Mouse (Mus musculus): Measurements from ENCODE around the gene Treh. TPM values are rescaled to one million over a fixed set of nuclear protein-coding genes. Genes with fewer than 3 reads are reported as not detected.

Treh gene
- polyA plus RNA-seq, 1 experiment from 2014 or later: not detected

DNA sequence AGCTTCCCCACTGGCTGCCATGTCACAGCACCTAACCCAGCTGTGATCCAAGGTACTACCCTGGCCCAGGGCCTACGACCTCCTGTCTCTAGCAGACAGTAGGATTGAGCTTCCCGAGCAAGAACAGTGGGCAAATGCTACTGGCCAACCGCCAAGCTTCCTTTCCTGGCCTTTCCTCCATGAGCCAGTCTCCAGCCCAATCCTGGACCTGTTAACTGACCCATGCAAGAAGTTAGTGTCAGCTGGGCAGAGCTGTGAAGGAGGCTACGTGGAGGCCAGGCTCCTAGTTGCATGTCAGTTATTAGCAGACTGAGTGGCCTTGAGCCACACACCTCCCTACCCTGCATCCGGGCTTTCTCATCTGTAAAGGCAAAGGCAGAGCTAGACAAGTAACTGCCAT, 26.7 kb downstream of the Treh start:
- Histone ChIP-seq H3K27me3 (ENCODE audit: control insufficient read depth, insufficient read depth, low read length) (no peaks in the 10 kb centered on the region), H3K9me3 (replicated peaks; ENCODE audit: control insufficient read depth, low read length) (no peaks in the 10 kb centered on the region), H3K4me2 (no peak overlapping the region), H3K36me3 (ENCODE audit: control insufficient read depth, insufficient read depth, low read length) (peaks cover 34% of the 10 kb centered on the region), H3K27ac (ENCODE audit: low read depth, low read length) (no peak overlapping the region), H3K4me1 (ENCODE audit: control insufficient read depth, insufficient read depth, low read length) (no peaks in the 10 kb centered on the region), H3K9ac (ENCODE audit: low read depth, low read length) (no peak overlapping the region), H3K4me3 (ENCODE audit: low read depth, low read length) (no peak overlapping the region)
- no peak for ATAC-seq (replicated peaks; ENCODE audit: insufficient number of reproducible peaks, low FRiP score, low TSS enrichment)
- WGBS (ENCODE audit: insufficient replicate concordance): 78% methylated on average over 5 of the region's 5 CpGs

DNA sequence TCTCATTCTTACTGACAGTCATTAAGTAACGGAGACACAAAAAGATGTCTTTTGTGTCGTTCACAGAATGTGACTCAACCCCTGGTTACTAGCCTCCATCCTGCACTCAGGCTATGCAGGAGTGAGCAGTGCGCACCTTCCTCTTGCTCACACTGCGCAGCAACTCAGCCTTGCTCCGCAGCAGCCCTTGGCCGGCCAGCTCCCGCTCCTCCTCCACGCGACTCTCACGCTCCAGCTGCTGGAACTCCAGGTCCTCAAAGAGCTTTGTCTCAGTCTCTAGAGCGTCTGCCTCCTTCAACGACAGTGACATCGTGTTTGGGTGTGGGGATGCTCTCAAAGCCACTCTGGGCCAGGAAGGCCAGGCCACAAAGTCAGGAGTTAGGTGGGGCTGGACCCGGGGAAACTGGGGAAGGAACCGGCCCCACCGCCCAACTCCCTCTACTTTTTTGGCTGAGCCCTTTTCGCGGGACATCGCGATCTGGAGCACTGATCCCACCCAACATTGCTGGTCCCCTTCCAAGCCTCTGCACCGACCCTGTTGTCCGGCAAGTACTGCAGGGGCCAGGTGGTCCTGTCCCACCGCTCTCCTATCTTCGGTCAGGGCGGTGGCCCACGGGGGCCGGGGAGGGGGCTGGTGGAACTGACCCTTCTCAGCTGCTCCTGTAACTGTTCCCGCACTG, 34.9 kb downstream of the Treh start:
- no peak for ATAC-seq (replicated peaks; ENCODE audit: insufficient number of reproducible peaks, low FRiP score, low TSS enrichment)
- Histone ChIP-seq H3K36me3 (ENCODE audit: control insufficient read depth, insufficient read depth, low read length) (peaks cover 10% of the 10 kb centered on the region), H3K9me3 (replicated peaks; ENCODE audit: control insufficient read depth, low read length) (no peaks in the 10 kb centered on the region), H3K27me3 (ENCODE audit: control insufficient read depth, insufficient read depth, low read length) (no peaks in the 10 kb centered on the region; the same call in 1 of the 2 replicates), H3K27ac (ENCODE audit: low read depth, low read length) (no peak overlapping the region), H3K4me3 (ENCODE audit: low read depth, low read length) (peak overlapping the region; percentile 47), H3K4me1 (ENCODE audit: control insufficient read depth, insufficient read depth, low read length) (peaks cover 16% of the 10 kb centered on the region), H3K4me2 (peak overlapping the region; percentile 75), H3K9ac (ENCODE audit: low read depth, low read length) (peak overlapping the region; percentile 46)
- WGBS (ENCODE audit: insufficient replicate concordance): 27% methylated on average over 28 of the region's 28 CpGs

DNA sequence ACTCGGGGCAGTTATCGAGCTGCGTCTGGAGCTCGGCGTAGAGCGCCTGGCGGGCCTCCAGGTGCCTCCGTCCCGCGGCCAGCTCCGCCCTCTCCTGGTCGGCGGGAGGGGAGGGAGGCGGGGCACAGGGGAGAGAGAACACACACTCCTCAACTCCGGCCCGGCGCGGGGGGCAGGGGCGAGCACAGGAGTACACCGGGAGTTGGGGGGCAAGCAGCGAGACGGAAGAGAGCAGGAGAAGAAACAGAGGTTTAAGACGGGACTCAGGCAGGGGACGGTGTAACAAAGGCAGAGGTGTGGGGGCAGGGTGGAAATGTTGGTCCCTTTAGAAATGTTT, 35.4 kb downstream of the Treh start:
- peak overlapping the region; percentile 46 for H3K9ac ChIP-seq (ENCODE audit: low read depth, low read length)
- no peaks in the 10 kb centered on the region; the same call in 1 of the 2 replicates for H3K27me3 ChIP-seq (ENCODE audit: control insufficient read depth, insufficient read depth, low read length)
- H3K4me2 ChIP-seq: peak overlapping the region; percentile 75
- H3K9me3 ChIP-seq (replicated peaks; ENCODE audit: control insufficient read depth, low read length): no peaks in the 10 kb centered on the region
- peaks cover 10% of the 10 kb centered on the region for H3K36me3 ChIP-seq (ENCODE audit: control insufficient read depth, insufficient read depth, low read length)
- peak; percentile 64 for ATAC-seq (replicated peaks; ENCODE audit: insufficient number of reproducible peaks, low FRiP score, low TSS enrichment)
- H3K4me1 ChIP-seq (ENCODE audit: control insufficient read depth, insufficient read depth, low read length): peaks cover 16% of the 10 kb centered on the region
- 3% methylated on average over 24 of the region's 24 CpGs for WGBS (ENCODE audit: insufficient replicate concordance)
- H3K4me3 ChIP-seq (ENCODE audit: low read depth, low read length): peak overlapping the region; percentile 47
- peak overlapping the region; percentile 31; the same call in 1 of the 2 replicates for H3K27ac ChIP-seq (ENCODE audit: low read depth, low read length)

DNA sequence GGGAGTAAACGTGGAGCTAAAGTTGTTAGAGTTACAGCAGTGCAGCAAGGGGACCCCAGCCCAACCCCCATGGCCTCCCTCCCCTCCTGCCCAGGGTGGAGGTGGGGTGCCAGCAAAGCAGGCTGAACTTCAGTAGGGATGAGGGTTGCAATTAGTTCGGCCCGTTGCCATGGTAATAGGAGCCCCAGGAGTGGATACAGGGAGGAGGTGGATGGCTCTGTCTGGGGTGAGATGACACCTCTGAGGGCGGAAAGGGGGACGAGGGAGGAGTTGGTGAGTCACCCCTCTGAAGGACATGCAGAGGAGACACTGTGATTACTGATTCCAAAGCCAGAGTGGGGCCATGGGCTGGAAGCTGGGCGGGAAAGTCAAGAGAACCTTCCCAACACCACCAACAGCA, 35.9 kb downstream of the Treh start:
- WGBS (ENCODE audit: insufficient replicate concordance): 17% methylated on average over 6 of the region's 6 CpGs
- Histone ChIP-seq H3K36me3 (ENCODE audit: control insufficient read depth, insufficient read depth, low read length) (peaks cover 10% of the 10 kb centered on the region), H3K4me3 (ENCODE audit: low read depth, low read length) (peak overlapping the region; percentile 47), H3K9me3 (replicated peaks; ENCODE audit: control insufficient read depth, low read length) (no peaks in the 10 kb centered on the region), H3K27ac (ENCODE audit: low read depth, low read length) (peak overlapping the region; percentile 31; the same call in 1 of the 2 replicates), H3K4me2 (peak overlapping the region; percentile 75), H3K9ac (ENCODE audit: low read depth, low read length) (peak overlapping the region; percentile 46), H3K4me1 (ENCODE audit: control insufficient read depth, insufficient read depth, low read length) (peaks cover 16% of the 10 kb centered on the region), H3K27me3 (ENCODE audit: control insufficient read depth, insufficient read depth, low read length) (no peaks in the 10 kb centered on the region; the same call in 1 of the 2 replicates)
- ATAC-seq (replicated peaks; ENCODE audit: insufficient number of reproducible peaks, low FRiP score, low TSS enrichment): no peak

DNA sequence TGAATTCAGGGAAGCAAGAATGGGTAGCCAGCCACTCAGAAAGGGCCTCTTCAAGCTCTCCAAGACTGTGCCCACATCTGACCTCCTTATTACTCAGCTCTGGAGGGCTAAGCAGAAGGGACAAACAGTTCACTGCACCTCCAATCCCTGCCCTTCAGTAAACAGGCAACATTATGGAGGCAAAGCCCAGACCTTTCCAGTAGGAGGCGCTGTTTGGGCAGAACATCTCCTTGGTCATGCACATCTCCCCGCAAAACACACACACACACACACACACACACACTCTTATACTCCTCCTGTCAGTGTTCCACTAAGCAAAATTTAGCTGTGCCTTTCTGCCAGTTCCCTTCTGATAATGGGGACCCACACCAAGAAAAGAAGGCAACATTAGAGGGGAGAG, 36.6 kb downstream of the Treh start:
- Histone ChIP-seq H3K4me3 (ENCODE audit: low read depth, low read length) (no peak overlapping the region), H3K27ac (ENCODE audit: low read depth, low read length) (no peak overlapping the region), H3K9ac (ENCODE audit: low read depth, low read length) (no peak overlapping the region), H3K9me3 (replicated peaks; ENCODE audit: control insufficient read depth, low read length) (no peaks in the 10 kb centered on the region), H3K36me3 (ENCODE audit: control insufficient read depth, insufficient read depth, low read length) (peaks cover 8% of the 10 kb centered on the region), H3K4me2 (no peak overlapping the region), H3K27me3 (ENCODE audit: control insufficient read depth, insufficient read depth, low read length) (no peaks in the 10 kb centered on the region; the same call in 1 of the 2 replicates), H3K4me1 (ENCODE audit: control insufficient read depth, insufficient read depth, low read length) (peaks cover 16% of the 10 kb centered on the region)
- 34% methylated on average over 2 of the region's 2 CpGs for WGBS (ENCODE audit: insufficient replicate concordance)
- ATAC-seq (replicated peaks; ENCODE audit: insufficient number of reproducible peaks, low FRiP score, low TSS enrichment): no peak

DNA sequence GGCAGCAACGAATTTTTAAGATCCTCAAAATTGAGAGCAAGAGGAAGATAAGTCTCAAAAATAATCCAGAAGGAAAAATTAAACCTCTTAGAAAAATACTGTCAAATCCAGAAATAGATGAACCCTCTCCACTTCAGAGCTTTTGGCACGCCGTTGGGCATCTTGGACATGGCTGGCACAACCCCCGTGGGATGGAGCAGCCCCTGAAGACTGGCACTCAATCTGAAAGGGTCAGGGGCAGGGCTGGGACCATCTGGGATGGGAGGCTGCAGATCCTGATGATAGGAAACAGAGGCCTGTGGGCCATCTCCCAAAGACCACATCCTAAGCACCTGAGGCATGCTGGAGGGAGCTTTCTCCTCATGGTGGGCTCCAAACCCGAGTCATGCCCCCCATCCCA, 37.2 kb downstream of the Treh start:
- Histone ChIP-seq H3K27me3 (ENCODE audit: control insufficient read depth, insufficient read depth, low read length) (no peaks in the 10 kb centered on the region; the same call in 1 of the 2 replicates), H3K27ac (ENCODE audit: low read depth, low read length) (no peak overlapping the region), H3K9ac (ENCODE audit: low read depth, low read length) (no peak overlapping the region), H3K4me3 (ENCODE audit: low read depth, low read length) (no peak overlapping the region), H3K4me2 (no peak overlapping the region), H3K4me1 (ENCODE audit: control insufficient read depth, insufficient read depth, low read length) (peaks cover 16% of the 10 kb centered on the region), H3K9me3 (replicated peaks; ENCODE audit: control insufficient read depth, low read length) (no peaks in the 10 kb centered on the region), H3K36me3 (ENCODE audit: control insufficient read depth, insufficient read depth, low read length) (peaks cover 10% of the 10 kb centered on the region)
- 81% methylated on average over 5 of the region's 5 CpGs for WGBS (ENCODE audit: insufficient replicate concordance)
- ATAC-seq (replicated peaks; ENCODE audit: insufficient number of reproducible peaks, low FRiP score, low TSS enrichment): no peak

DNA sequence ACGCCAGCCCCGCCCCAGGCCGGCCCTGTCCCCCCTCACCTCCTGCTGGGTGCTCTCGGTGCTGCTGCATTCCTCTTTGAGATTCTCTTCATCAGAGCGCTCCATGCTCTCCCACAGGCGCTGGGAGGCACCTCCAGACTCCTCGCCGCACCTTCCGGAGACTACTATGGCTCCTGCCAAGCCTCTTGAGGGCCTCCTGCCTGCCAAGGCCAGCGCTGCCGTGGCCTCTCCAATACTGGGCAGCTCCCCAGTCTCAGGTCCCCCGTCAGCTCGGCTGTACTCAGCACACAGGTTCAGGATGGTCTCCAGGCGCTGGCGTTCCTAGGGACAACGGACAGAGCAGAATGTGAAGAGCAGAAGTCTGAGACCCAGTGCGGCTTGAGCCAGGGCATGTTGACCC, 38.6 kb downstream of the Treh start:
- H3K4me3 ChIP-seq (ENCODE audit: low read depth, low read length): no peak overlapping the region
- H3K9me3 ChIP-seq (replicated peaks; ENCODE audit: control insufficient read depth, low read length): no peaks in the 10 kb centered on the region
- no peak for ATAC-seq (replicated peaks; ENCODE audit: insufficient number of reproducible peaks, low FRiP score, low TSS enrichment)
- peaks cover 16% of the 10 kb centered on the region for H3K4me1 ChIP-seq (ENCODE audit: control insufficient read depth, insufficient read depth, low read length)
- peaks cover 22% of the 10 kb centered on the region for H3K36me3 ChIP-seq (ENCODE audit: control insufficient read depth, insufficient read depth, low read length)
- H3K27ac ChIP-seq (ENCODE audit: low read depth, low read length): no peak overlapping the region
- H3K9ac ChIP-seq (ENCODE audit: low read depth, low read length): no peak overlapping the region
- H3K4me2 ChIP-seq: no peak overlapping the region
- no peaks in the 10 kb centered on the region; the same call in 1 of the 2 replicates for H3K27me3 ChIP-seq (ENCODE audit: control insufficient read depth, insufficient read depth, low read length)
- 55% methylated on average over 17 of the region's 17 CpGs for WGBS (ENCODE audit: insufficient replicate concordance)

DNA sequence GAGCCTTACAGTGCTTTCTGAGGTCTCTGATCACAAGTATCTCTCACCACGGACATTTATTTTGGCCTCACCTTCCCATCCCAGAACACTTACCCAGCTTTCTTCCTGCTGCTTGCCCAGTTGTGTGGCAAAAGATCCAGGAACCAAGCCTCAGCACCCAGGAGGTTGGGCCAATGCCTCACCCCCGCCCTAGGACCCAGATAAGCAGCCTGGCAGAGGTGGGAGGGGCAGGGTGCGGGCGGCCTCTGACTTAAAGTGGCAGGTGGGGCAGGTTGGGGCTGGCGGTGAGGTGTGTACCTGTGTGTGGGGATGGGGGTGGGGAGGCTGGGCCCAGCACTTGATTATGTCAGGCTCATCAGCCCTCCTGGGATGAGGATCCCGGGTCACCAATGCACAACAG, 40.0 kb downstream of the Treh start:
- ATAC-seq (replicated peaks; ENCODE audit: insufficient number of reproducible peaks, low FRiP score, low TSS enrichment): no peak
- H3K27me3 ChIP-seq (ENCODE audit: control insufficient read depth, insufficient read depth, low read length): no peaks in the 10 kb centered on the region
- H3K36me3 ChIP-seq (ENCODE audit: control insufficient read depth, insufficient read depth, low read length): peaks cover 23% of the 10 kb centered on the region
- H3K4me2 ChIP-seq: no peak overlapping the region
- WGBS (ENCODE audit: insufficient replicate concordance): 75% methylated on average over 6 of the region's 6 CpGs
- no peak overlapping the region for H3K9ac ChIP-seq (ENCODE audit: low read depth, low read length)
- peaks cover 11% of the 10 kb centered on the region for H3K4me1 ChIP-seq (ENCODE audit: control insufficient read depth, insufficient read depth, low read length)
- H3K9me3 ChIP-seq (replicated peaks; ENCODE audit: control insufficient read depth, low read length): no peaks in the 10 kb centered on the region
- H3K27ac ChIP-seq (ENCODE audit: low read depth, low read length): no peak overlapping the region
- H3K4me3 ChIP-seq (ENCODE audit: low read depth, low read length): no peak overlapping the region

DNA sequence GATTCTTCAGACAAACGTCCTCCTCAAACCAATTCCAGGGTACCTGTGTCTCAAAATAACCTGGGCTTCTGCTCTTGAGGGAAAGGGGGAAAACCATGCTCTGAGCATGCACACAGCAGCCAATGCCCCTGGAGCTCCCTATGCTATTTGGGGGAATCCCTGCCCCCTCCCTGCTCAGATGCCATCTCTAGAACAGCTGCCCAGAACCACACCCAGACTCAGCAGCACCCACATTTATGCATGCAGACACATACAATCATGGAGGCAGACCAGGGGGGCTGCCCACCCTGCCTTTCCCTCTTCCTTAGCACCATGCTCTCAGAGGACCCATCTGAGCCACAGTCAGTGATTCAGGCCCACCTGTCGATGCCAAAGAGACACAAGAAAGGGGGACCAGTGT, 40.5 kb downstream of the Treh start:
- H3K36me3 ChIP-seq (ENCODE audit: control insufficient read depth, insufficient read depth, low read length): peaks cover 23% of the 10 kb centered on the region
- ATAC-seq (replicated peaks; ENCODE audit: insufficient number of reproducible peaks, low FRiP score, low TSS enrichment): no peak
- no peak overlapping the region for H3K4me2 ChIP-seq
- H3K4me1 ChIP-seq (ENCODE audit: control insufficient read depth, insufficient read depth, low read length): peaks cover 8% of the 10 kb centered on the region
- H3K9me3 ChIP-seq (replicated peaks; ENCODE audit: control insufficient read depth, low read length): no peaks in the 10 kb centered on the region
- no peak overlapping the region for H3K9ac ChIP-seq (ENCODE audit: low read depth, low read length)
- H3K27me3 ChIP-seq (ENCODE audit: control insufficient read depth, insufficient read depth, low read length): no peaks in the 10 kb centered on the region
- WGBS (ENCODE audit: insufficient replicate concordance): 54% methylated on average over 2 of the region's 2 CpGs
- H3K27ac ChIP-seq (ENCODE audit: low read depth, low read length): no peak overlapping the region
- H3K4me3 ChIP-seq (ENCODE audit: low read depth, low read length): no peak overlapping the region

Data from heart, embryonic 11.5 days (tissue).